Mouse (Mus musculus): ENCODE measurements around the gene Mag.
A peak's percentile ranks its signal among the peaks of the same experiment; 100 is the strongest.
"Not testable (repeated sequence)": the region's sequence is repeated elsewhere in the genome, so short reads cannot be mapped to it uniquely, and the experiment has no call there.

The Mag gene

GRCm38 (mm10) chr7:30914732-30915131 is at the start of gene Mag:
Gene Mag (minus strand): TSS chr7:30914873.
- no peak for DNase-seq (ENCODE audit: low read depth, low spot score)

GRCm38 (mm10) chr7:30964366-30964765 is 49.7 kb upstream of the Mag start:
- DNase-seq (ENCODE audit: low read depth, low spot score), result no peak

- no peak for DNase-seq (ENCODE audit: low read depth, low spot score)
Measured at GRCm38 (mm10) chr7:30962862-30963261, 48.2 kb upstream of the Mag start.

- DNase-seq (ENCODE audit: low read depth, low spot score), result peak; percentile 61
Measured at GRCm38 (mm10) chr7:30959786-30960349, 45.2 kb upstream of the Mag start.

GRCm38 (mm10) chr7:30958866-30959487 is 44.3 kb upstream of the Mag start:
- DNase-seq (ENCODE audit: low read depth, low spot score), result no peak

- DNase-seq (ENCODE audit: low read depth, low spot score), result peak; percentile 61
Measured at GRCm38 (mm10) chr7:30958109-30958865, 43.6 kb upstream of the Mag start.

- peak; percentile 94 for DNase-seq (ENCODE audit: low read depth, low spot score)
Measured at GRCm38 (mm10) chr7:30957367-30957783, 42.7 kb upstream of the Mag start.

- peak; percentile 88 for DNase-seq (ENCODE audit: low read depth, low spot score)
Measured at GRCm38 (mm10) chr7:30956756-30957366, 42.2 kb upstream of the Mag start, which contains the start of gene Usf2. Gene Usf2 (minus strand): TSS chr7:30956803.

GRCm38 (mm10) chr7:30956357-30956751 is 41.7 kb upstream of the Mag start:
- no peak for DNase-seq (ENCODE audit: low read depth, low spot score)

GRCm38 (mm10) chr7:30955584-30956356 is 41.1 kb upstream of the Mag start:
- DNase-seq (ENCODE audit: low read depth, low spot score), result peak; percentile 85

- no peak for DNase-seq (ENCODE audit: low read depth, low spot score)
Measured at GRCm38 (mm10) chr7:30954971-30955520, 40.4 kb upstream of the Mag start.

- DNase-seq (ENCODE audit: low read depth, low spot score), result no peak
Measured at GRCm38 (mm10) chr7:30954036-30954435, 39.4 kb upstream of the Mag start.

- DNase-seq (ENCODE audit: low read depth, low spot score), result no peak
Measured at GRCm38 (mm10) chr7:30953459-30953858, 38.8 kb upstream of the Mag start.

- DNase-seq (ENCODE audit: low read depth, low spot score), result no peak
Measured at GRCm38 (mm10) chr7:30952441-30953265, 38.0 kb upstream of the Mag start.

GRCm38 (mm10) chr7:30949902-30950301 is 35.2 kb upstream of the Mag start:
- not testable (repeated sequence) for DNase-seq (ENCODE audit: low read depth, low spot score)

- no peak for DNase-seq (ENCODE audit: low read depth, low spot score)
Measured at GRCm38 (mm10) chr7:30945876-30946275, 31.2 kb upstream of the Mag start.

- not testable (repeated sequence) for DNase-seq (ENCODE audit: low read depth, low spot score)
Measured at GRCm38 (mm10) chr7:30945466-30945865, 30.8 kb upstream of the Mag start.

- DNase-seq (ENCODE audit: low read depth, low spot score), result not testable (repeated sequence)
Measured at GRCm38 (mm10) chr7:30944706-30945105, 30.0 kb upstream of the Mag start.

- DNase-seq (ENCODE audit: low read depth, low spot score), result no peak
Measured at GRCm38 (mm10) chr7:30943909-30944635, 29.4 kb upstream of the Mag start, which contains the start of gene Hamp. Gene Hamp (minus strand): TSS chr7:30944032.
